Mouse (Mus musculus) lung, postnatal 0 days (tissue): ENCODE data around the gene Shroom2. TPM values are rescaled to one million over a fixed set of nuclear protein-coding genes. Genes with fewer than 3 reads are reported as not detected.

Experiments
- ATAC-seq: fragments of 200-750 bp; cut with Nextera tagmentation; 2 replicates; pipeline ENCODE4 v1.8.0; 2017; ENCODE audit warnings: moderate library complexity
- DNase-seq: peaks from one replicate; pipeline ENCODE4 v3.0.0-alpha.2; 2016; ENCODE audit warnings: low spot score
- H3K27ac ChIP-seq: fragments of 300-500 bp; sonication (generic); 2 replicates; pipeline ENCODE4 v1.5.1; 2014; ENCODE audit warnings: antibody characterized with exemption, mild to moderate bottlenecking, low read length, mixed read lengths
- H3K27me3 ChIP-seq: fragments of 300-500 bp; sonication (generic); replicated peaks from 2 replicates; pipeline ENCODE4 v1.6.1; 2014; ENCODE audit warnings: low read length, mixed read lengths; ENCODE audit not compliant: insufficient read depth
- H3K36me3 ChIP-seq: fragments of 300-500 bp; sonication (generic); 2 replicates; pipeline ENCODE4 v1.6.1; 2014; ENCODE audit warnings: low read length, mixed read lengths; ENCODE audit not compliant: insufficient read depth
- H3K4me1 ChIP-seq: fragments of 300-500 bp; sonication (generic); 2 replicates; pipeline ENCODE4 v1.6.1; 2014; ENCODE audit warnings: antibody characterized with exemption, low read depth, low read length, mixed read lengths; ENCODE audit not compliant: insufficient read depth
- H3K4me2 ChIP-seq: fragments of 300-500 bp; sonication (generic); replicated peaks from 2 replicates; pipeline ENCODE4 v1.6.1; 2014; ENCODE audit warnings: low read depth, mild to moderate bottlenecking, low read length, moderate library complexity, mixed read lengths
- H3K4me3 ChIP-seq: fragments of 300-500 bp; sonication (generic); 2 replicates; pipeline ENCODE4 v1.5.1; 2014; ENCODE audit warnings: low read depth, low read length
- H3K9ac ChIP-seq: fragments of 300-500 bp; sonication (generic); replicated peaks from 2 replicates; pipeline ENCODE4 v1.6.1; 2014; ENCODE audit warnings: low read depth, mild to moderate bottlenecking
- H3K9me3 ChIP-seq: fragments of 300-500 bp; sonication (generic); 2 replicates; pipeline ENCODE4 v1.6.1; 2016; ENCODE audit warnings: low read length, mixed read lengths
- CTCF ChIP-seq: IDR thresholded peaks from 2 replicates; pipeline ENCODE4 v1.5.1; 2016; ENCODE audit warnings: antibody characterized with exemption, mild to moderate bottlenecking
- EP300 ChIP-seq: IDR thresholded peaks from 2 replicates; pipeline ENCODE4 v1.6.1; 2016; ENCODE audit warnings: antibody characterized with exemption, mild to moderate bottlenecking, control low read depth
- WGBS: fragments of 180-500 bp; shearing (Covaris S2); extraction: QIAGEN DNeasy Blood & Tissue Kit; methylation state at CpG from one replicate; pipeline ENCODE4 v1.1.7; 2014; 5-methylcytosine and 5-hydroxymethylcytosine counted together
- polyA plus RNA-seq: library from polyadenylated mRNA; unstranded; fragments of >200 nt; fragmentation: Nextera tagmentation; extraction: Ambion mirVana; gene quantifications from 2 replicates; pipeline ENCODE4 v1.2.1, GENCODE M21; 2015

Shroom2 gene
- polyA plus RNA-seq, 1 experiment from 2014 or later: 5.8 TPM

DNA sequence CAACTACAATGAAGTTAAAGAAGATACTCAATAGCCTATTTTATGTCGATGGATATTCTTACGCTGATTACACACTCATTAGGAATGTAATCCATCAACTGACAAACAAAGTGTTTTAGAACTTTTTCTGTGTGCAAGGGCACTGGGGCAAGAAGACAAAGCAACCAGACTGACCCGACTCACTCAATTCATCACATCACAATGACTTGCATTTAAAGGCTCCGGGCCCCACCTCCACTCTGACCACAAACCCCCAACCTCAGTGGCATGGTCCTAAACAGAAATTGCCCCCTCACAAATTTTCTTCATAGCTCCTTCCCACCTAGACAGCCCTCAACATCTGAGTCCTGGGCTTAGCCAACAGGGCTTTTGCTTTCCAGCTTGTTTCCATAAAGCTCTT, 124.4 kb downstream of the Shroom2 start:
- no peak for ATAC-seq
- Histone ChIP-seq H3K4me3 (no peak overlapping the region), H3K4me2 (no peak overlapping the region), H3K27me3 (no peaks in the 10 kb centered on the region), H3K9me3 (no peaks in the 10 kb centered on the region), H3K36me3 (no peaks in the 10 kb centered on the region), H3K9ac (no peak overlapping the region), H3K27ac (no peak overlapping the region), H3K4me1 (no peaks in the 10 kb centered on the region)
- 36% methylated on average over 4 of the region's 4 CpGs for WGBS
- DNase-seq: no peak
- TF ChIP-seq CTCF (no peak), EP300 (no peak)

GRCm38 (mm10) chrX:152643679-152644638, 125.3 kb downstream of the Shroom2 start:
- no peak overlapping the region for H3K9ac ChIP-seq
- DNase-seq (no peak), ATAC-seq (no peak)
- no peak for TF ChIP-seq CTCF
- no peak for TF ChIP-seq EP300
- no peaks in the 10 kb centered on the region for H3K27me3 ChIP-seq
- no peaks in the 10 kb centered on the region for H3K36me3 ChIP-seq
- no peaks in the 10 kb centered on the region for H3K4me1 ChIP-seq
- H3K27ac ChIP-seq: no peak overlapping the region
- 50% methylated on average over 11 of the region's 11 CpGs for WGBS
- no peaks in the 10 kb centered on the region for H3K9me3 ChIP-seq
- H3K4me3 ChIP-seq: no peak overlapping the region
- no peak overlapping the region for H3K4me2 ChIP-seq

DNA sequence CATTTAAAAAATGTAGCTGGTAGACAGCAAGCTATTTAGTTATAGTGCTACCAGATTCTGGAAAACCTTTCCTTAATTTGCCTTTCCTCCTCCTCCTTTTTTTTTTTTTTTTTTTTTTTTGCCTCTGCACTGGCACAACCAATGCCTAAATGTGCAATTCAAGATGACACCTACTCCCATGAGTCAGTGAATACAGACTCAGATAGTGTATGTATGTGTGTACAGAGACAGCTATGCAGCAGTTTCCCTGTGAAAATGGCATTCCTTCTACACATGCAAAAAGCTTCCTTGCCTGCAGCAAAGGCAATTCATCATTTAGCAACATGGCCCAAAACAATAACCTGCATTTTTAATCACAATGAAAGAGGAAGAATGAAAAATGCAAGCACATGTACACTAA, 126.1 kb downstream of the Shroom2 start:
- no peak for ATAC-seq
- Histone ChIP-seq H3K4me3 (no peak overlapping the region), H3K9me3 (no peaks in the 10 kb centered on the region), H3K4me2 (no peak overlapping the region), H3K36me3 (no peaks in the 10 kb centered on the region), H3K9ac (no peak overlapping the region), H3K27ac (no peak overlapping the region), H3K4me1 (no peaks in the 10 kb centered on the region), H3K27me3 (no peaks in the 10 kb centered on the region)
- TF ChIP-seq CTCF: no peak
- no peak for TF ChIP-seq EP300
- DNase-seq: no peak

GRCm38 (mm10) chrX:152642627-152643026, 126.6 kb downstream of the Shroom2 start:
- no peak overlapping the region for H3K9ac ChIP-seq
- no peaks in the 10 kb centered on the region for H3K36me3 ChIP-seq
- H3K27me3 ChIP-seq: no peaks in the 10 kb centered on the region
- WGBS: 73% methylated on average over 2 of the region's 2 CpGs
- no peak overlapping the region for H3K4me2 ChIP-seq
- ATAC-seq (no peak), DNase-seq (no peak)
- no peak for TF ChIP-seq CTCF
- TF ChIP-seq EP300: no peak
- H3K4me3 ChIP-seq: no peak overlapping the region
- no peaks in the 10 kb centered on the region for H3K4me1 ChIP-seq
- H3K9me3 ChIP-seq: no peaks in the 10 kb centered on the region
- H3K27ac ChIP-seq: no peak overlapping the region

DNA sequence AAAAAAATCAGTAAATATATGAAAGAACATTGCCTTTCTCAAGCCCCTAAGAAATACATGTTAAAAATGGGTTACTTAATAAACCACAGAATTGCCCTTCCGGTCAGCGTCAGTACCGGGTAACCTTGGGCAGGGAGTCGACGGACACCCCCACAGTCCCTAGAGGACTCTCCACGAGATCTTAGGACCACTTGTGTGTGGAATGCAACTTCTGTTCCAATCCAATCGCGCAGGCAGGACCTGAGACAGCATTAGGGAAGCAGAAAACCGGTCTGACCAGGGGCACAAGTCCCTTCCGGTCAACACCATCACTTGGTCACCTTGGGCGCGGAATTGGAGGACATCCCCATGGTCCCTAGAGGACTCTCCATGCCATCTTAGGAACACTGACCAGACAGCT, 133.9 kb downstream of the Shroom2 start:
- H3K4me1 ChIP-seq: no peaks in the 10 kb centered on the region
- H3K27me3 ChIP-seq: no peaks in the 10 kb centered on the region
- no peak overlapping the region for H3K4me3 ChIP-seq
- no peak overlapping the region for H3K9ac ChIP-seq
- no peaks in the 10 kb centered on the region for H3K9me3 ChIP-seq
- peak; percentile 87 for ATAC-seq
- TF ChIP-seq EP300: peak; percentile 23; the same call in 1 of the 2 replicates
- TF ChIP-seq CTCF: no peak
- no peak overlapping the region for H3K4me2 ChIP-seq
- no peak overlapping the region for H3K27ac ChIP-seq
- no peaks in the 10 kb centered on the region for H3K36me3 ChIP-seq
- 61% methylated on average over 12 of the region's 12 CpGs for WGBS
- peak; percentile 27 for DNase-seq

- ATAC-seq (no peak), DNase-seq (no peak)
- no peaks in the 10 kb centered on the region for H3K4me1 ChIP-seq
- no peaks in the 10 kb centered on the region for H3K9me3 ChIP-seq
- TF ChIP-seq CTCF: no peak
- TF ChIP-seq EP300: no peak
- no peaks in the 10 kb centered on the region for H3K27me3 ChIP-seq
- no peak overlapping the region for H3K27ac ChIP-seq
- 83% methylated on average over 2 of the region's 2 CpGs for WGBS
- no peak overlapping the region for H3K4me2 ChIP-seq
- no peak overlapping the region for H3K9ac ChIP-seq
- H3K36me3 ChIP-seq: no peaks in the 10 kb centered on the region
- no peak overlapping the region for H3K4me3 ChIP-seq
Measured at GRCm38 (mm10) chrX:152621407-152621806, 147.9 kb downstream of the Shroom2 start.
